Mouse (Mus musculus) lung, adult 2 months (tissue): ENCODE data around the gene Ppp2r5e.

ENCODE experiments used
- CTCF ChIP-seq: fragments of 200-500 bp; IDR thresholded peaks from 2 replicates; pipeline ENCODE4 v1.5.1; 2011; ENCODE audit warnings: mild to moderate bottlenecking, low read length, control low read depth; ENCODE audit not compliant: insufficient read depth
- POLR2A ChIP-seq: fragments of 200-500 bp; IDR thresholded peaks from 2 replicates; pipeline ENCODE4 v1.6.1; 2011; ENCODE audit warnings: low read depth, mild to moderate bottlenecking, control low read depth, low read length, borderline replicate concordance; ENCODE audit errors: extremely low read depth

- TF ChIP-seq CTCF (no peak), POLR2A (no peak)
These were observed 108.5 kb downstream of the Ppp2r5e start for GRCm38 (mm10) chr12:75487500-75487899.
